Mouse (Mus musculus) yolk sac, embryonic 10.5 days (tissue): ENCODE results near the gene Hist2h2aa1.
A peak's percentile ranks its signal among the peaks of the same experiment; 100 is the strongest.

ENCODE experiments used
- DNase-seq: peaks from one replicate; pipeline ENCODE4 v3.0.0-alpha.2; 2017; ENCODE audit warnings: low spot score

The Hist2h2aa1 gene

DNA sequence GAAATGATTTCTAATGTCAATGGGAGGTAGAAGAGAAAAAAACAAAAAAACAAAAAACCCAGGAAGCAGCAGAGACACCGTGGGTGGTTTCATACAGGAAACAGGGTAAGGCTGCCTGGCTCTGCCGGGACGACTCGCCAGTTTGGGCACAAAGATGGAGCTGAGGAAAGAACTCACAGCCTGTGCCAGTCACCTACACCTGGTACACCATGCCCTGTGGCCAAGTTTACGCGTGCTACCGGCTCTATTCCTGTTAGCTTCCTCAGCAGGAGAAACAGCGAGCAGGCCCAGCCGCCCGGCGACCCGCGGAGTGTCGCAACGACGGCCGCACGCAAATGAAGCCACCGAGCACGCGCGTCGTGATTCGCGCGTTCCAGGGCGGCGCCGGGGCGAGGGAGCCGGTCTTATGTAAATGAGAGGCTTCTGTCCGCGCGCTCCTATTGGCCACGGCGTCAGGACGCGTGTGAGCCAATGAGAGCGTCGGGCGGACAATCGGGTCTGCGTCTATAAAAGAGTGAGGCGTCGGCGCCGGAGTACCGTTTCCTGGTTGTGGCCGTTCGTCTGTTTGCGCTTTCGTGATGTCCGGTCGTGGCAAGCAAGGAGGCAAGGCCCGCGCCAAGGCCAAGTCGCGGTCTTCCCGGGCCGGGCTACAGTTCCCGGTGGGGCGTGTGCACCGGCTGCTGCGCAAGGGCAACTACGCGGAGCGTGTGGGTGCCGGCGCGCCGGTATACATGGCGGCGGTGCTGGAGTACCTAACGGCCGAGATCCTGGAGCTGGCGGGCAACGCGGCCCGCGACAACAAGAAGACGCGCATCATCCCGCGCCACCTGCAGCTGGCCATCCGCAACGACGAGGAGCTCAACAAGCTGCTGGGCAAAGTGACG lies at the start of gene Hist2h2aa1:
Gene Hist2h2aa1, plus strand, starts transcription at position 495 of the 884 bp plus-strand sequence.
- peak; percentile 86 for DNase-seq

DNA sequence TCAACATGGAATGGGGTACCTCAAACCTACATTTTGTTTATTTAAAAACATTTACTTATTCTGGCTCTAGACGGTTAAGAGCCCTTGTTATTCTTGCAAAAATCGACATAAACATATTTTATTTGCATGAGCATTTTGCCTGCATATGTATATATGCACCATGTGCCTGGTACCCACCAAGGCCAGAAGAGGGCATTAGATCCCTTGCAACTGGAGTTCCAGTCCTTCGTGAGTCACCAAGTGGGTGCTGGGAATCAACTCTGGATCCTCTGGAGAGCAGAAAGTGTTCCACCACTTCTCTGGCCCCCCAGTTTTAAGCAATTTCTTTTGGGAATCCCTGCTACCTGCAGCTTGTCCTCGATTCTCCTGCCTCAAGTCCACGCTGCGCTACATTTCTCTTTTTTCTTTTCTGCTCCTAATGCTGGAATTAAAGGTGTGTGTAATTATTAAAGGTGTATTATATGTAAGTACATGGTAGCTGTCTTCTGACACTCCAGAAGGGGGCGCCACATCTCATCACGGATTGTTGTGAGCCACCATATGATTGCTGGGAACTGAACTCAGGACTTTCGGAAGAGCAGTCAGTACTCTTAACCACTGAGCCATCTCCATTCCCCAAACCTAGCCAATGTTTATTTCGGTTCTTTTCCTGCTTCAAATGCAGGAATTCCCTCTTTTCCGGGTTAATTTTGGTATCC lies 49.5 kb upstream of the Hist2h2aa1 start:
- DNase-seq = no peak

DNA sequence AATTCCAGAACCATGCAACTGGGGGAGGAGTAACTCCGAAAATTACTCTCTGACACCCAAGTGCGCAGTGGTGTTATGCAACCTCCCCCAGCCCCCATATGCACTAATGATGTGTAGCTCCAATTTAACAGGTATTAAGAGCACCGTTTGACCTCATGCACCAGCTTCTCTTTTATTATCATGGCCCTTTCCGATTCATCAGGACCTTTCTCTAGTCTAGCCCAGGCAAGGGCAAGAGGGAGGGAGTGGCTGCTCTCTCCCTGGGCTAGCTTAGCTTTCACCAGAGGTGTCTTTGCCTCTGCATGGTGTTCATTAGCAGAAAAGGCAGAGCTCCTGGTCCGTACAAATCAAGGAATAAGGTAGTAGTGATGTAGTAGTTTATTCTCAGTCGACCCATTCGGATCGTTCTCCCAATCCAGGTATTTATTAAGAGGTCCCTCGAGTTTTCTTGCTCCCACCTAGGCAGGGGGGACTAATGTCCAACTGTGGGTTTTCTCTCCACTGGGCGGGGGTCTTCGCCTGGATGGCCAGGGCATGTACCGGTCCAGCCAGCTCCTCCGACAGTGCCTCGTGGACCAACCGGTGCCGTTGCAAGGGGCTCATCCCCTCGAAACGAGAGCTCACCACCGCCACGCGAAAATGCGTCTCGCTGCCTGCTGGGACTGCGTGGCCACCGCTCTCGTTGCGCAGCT lies 48.7 kb upstream of the Hist2h2aa1 start:
- no peak for DNase-seq

GRCm38 (mm10) chr3:96197129-96197749 lies 48.1 kb upstream of the Hist2h2aa1 start:
- peak; percentile 89 for DNase-seq

DNA sequence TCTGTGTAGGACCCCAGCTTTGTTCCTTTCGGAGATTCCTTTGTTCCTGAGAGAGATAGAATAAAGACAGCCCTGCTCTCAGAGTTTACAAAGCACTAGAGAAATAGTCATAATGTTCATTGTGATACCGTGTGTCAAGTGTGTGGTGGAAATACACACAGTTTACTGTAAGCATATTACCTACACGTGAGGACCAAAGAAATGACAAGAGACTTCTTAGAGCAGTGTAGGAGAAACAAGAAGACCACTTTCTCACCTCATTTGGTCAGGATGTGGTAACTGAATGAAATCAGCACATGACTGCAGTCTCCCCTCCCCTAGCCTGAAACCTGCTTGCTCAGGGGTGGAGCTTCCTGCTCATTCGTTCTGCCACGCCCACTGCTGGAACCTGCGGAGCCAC lies 47.1 kb upstream of the Hist2h2aa1 start:
- peak; percentile 59 for DNase-seq

- DNase-seq = peak; percentile 13
These were observed 46.6 kb upstream of the Hist2h2aa1 start for GRCm38 (mm10) chr3:96198601-96199251.

- no peak for DNase-seq
These were observed 45.6 kb upstream of the Hist2h2aa1 start for GRCm38 (mm10) chr3:96199731-96200130.

DNA sequence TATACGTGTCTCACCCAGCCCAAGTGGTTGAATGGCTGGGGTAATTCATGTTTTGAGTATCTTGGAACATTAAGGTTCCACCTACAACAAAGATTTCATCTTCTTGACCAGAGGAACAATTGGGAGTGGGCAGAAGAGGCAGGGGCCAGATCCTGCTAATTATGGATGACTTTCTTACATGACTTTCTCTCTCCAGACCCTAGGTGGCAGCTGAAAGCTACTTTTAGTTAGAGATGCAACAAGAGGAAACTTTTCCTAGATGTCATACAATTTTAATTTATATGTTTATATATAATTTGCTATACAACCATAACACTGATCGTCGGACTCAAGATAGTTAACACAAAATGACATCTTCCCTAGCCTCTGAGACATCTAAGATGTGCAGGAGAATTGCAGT lies 37.5 kb upstream of the Hist2h2aa1 start:
- no peak for DNase-seq

DNA sequence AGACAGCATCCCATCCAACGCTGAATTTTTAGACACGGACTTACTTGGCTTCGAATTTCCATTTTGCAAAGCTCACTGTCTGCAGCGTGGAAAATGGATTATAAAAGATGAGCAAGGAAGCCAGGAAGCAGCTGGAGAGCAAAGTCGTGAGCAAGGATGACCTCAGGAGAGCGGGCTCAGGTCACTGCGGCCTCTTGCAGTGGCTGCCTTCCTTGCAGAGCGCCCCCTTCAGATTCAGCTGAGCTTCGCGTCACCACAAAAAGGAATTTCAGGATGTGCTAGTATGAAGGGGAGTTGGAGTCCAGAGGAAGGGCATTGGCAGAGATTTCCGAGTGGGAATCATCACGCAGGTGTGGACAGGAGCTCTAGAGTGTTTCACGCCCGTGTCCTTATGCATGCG lies 36.1 kb upstream of the Hist2h2aa1 start:
- DNase-seq = no peak

DNA sequence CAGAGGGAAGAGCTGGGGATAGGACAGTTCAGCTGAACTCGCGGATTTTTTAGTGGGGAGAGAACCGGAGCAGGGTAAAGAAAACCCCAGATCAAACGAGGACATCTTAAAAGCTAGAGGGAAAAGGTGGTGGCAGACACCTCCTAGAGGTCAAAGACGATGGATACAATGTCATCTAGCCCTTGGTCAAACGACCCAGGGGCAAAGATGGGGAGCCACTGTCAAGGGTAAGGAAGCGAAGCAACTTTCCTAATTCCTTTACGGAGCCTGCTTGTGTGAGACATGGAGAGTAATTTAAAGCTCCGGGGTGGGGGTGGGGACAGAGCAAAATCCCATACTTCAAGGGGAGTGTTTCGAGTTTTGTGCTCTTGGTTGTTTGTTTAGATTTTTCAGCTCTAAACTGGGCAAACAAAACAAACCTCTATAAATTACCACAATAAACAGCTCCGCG lies 26.1 kb upstream of the Hist2h2aa1 start:
- DNase-seq = peak; percentile 71

GRCm38 (mm10) chr3:96219661-96220130 lies 25.6 kb upstream of the Hist2h2aa1 start, which contains the start of the genes Bola1 and Hist2h2ab:
Gene Bola1, minus strand, starts transcription at chr3:96219709.
Gene Hist2h2ab, plus strand, starts transcription at chr3:96219865.
- peak; percentile 87 for DNase-seq

DNA sequence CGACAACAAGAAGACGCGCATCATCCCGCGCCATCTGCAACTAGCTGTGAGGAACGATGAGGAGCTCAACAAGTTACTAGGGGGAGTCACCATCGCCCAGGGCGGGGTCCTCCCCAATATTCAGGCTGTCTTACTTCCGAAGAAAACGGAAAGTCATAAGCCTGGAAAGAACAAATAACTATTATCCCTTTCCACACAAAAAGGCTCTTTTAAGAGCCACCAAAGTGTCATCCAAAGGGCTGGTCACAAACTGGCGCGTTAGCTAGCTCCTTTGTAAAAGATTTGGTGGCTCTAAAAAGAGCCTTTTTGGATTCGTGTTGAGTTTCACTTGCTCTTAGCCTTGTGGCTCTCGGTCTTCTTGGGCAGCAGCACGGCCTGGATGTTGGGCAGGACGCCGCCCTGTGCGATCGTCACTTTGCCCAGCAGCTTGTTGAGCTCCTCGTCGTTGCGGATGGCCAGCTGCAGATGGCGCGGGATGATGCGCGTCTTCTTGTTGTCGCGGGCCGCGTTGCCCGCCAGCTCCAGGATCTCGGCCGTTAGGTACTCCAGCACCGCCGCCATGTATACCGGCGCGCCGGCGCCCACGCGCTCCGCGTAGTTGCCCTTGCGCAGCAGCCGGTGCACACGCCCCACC lies 25.0 kb upstream of the Hist2h2aa1 start:
- DNase-seq = peak; percentile 60

GRCm38 (mm10) chr3:96220765-96221639 lies 24.3 kb upstream of the Hist2h2aa1 start, which contains the start of the genes Hist2h2ac and Hist2h2be:
Gene Hist2h2ac, minus strand, starts transcription at chr3:96220880.
Gene Hist2h2be, plus strand, starts transcription at chr3:96221119.
- peak; percentile 96 for DNase-seq

DNA sequence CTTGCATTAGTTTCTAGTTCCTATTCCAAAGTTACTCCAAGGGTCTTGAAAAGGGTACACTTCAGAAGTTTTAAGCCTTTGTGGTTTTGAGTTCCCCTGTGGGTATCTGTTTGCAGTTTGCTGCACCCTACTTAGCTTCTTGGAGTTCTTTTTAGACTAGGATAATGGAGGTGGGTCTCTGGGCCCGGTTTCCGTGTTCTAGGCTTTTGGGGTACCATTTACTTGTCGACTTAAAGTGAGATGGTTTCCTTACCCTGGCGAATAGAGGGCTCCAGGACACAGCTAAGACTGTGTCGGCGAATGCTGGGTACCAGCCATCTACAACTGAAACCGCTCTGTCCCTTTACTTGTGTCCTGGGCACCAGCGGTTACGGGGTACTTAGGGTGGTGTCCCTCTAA lies 23.7 kb upstream of the Hist2h2aa1 start:
- DNase-seq = peak; percentile 13

DNA sequence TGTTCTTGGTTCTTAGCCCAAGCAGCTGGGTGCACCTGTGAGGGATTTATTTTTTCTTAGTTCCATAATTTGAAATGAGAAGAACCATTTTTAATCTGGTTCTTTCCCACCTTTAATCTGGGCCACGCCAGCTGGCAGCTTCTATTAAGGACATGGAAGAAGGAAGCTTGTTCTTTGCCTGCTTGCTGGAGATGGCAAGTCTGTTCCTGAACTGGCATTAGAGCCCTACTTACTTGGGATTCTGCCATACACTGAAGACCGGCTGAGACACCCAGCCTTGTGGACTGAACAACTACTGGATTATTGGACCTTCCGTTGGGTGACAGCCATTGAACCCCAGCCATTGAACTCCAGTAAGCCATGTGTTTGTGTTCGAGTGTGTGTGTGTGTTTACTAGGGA lies 22.5 kb upstream of the Hist2h2aa1 start:
- no peak for DNase-seq

DNA sequence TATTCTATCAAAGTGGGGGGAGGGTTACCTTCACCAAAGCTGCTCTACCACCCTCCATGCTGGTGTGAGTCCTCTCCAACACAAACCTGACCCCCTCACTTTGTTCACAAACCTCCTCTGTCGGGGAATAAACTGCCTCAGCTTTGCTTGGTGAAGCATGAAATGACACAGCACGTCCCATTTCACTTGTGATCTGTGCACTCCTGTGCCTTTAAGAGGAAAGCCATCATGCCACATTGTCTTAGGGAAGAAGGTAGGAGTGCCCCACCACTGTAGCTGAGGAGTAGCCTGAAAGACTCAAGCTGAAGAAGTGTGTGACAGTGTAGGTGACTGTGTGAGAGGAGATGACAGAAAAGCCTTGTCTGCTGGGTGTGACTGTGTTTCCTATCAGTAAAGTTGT lies 19.9 kb upstream of the Hist2h2aa1 start:
- DNase-seq = no peak

DNA sequence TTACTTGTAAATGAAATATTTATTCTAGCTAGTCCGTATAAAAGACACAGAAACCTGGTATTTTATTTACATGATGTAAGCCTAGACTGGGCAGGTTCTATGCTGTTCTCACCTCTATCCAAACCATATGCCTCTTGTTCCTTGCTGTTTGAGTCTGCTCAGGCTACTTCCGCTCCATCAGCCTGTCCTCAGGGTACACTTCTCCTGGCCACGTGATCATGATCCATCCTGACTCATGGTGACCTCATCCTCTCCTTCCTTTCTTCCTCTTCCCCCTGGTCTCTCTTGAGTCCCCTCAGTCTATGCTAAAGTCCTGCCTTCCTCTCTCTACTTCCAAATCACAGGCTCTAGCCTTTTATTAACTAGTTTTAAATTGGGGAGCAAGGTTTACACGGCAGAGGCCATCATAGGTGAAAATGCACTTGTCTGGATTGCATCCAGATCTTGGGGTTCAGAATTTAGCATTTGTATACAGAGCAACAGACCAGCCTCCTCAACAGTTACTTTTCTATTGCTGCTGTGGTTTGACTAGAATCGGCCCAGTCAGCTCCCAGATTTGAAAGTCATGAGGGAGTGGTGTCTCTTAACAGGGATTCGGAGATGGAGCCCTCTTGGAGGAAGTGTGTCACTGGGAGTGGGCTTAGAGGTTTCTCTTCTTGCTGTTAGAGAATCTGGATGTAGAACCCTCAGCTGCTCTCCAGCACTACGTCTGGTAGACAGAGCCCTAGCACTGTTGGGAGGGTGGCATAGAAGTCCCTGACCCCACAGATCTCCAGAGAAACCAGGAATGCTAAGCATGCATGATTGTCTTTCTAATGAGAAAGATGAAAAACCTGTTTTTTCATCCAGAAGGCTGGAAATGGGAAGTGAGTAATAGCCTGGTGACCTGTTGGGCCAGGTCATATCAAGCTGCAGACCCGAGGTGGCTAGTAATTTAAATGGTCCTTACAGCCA lies 18.3 kb upstream of the Hist2h2aa1 start:
- DNase-seq = no peak

- no peak for DNase-seq
These were observed 16.5 kb upstream of the Hist2h2aa1 start for GRCm38 (mm10) chr3:96228828-96229227.
